Mouse (Mus musculus): Measurements from ENCODE around the gene Il31. TPM values are rescaled to one million over a fixed set of nuclear protein-coding genes. Genes with fewer than 3 reads are reported as not detected.
A peak's percentile ranks its signal among the peaks of the same experiment; 100 is the strongest.
"Not testable (repeated sequence)": the region's sequence is repeated elsewhere in the genome, so short reads cannot be mapped to it uniquely, and the experiment has no call there.

Gene Il31
- polyA plus RNA-seq, 1 experiment from 2014 or later: not detected

GRCm38 (mm10) chr5:123522166-123522565 lies 32.9 kb upstream of the Il31 start:
- Histone ChIP-seq H3K4me1 (ENCODE audit: control insufficient read depth, insufficient read depth, low read length) (peaks cover 4% of the 10 kb centered on the region; the same call in 1 of the 2 replicates), H3K9ac (ENCODE audit: low read depth, low read length) (no peak overlapping the region; the same call in 1 of the 2 replicates), H3K4me2 (replicated peaks; ENCODE audit: low read depth, low read length) (no peak overlapping the region), H3K36me3 (ENCODE audit: control insufficient read depth, insufficient read depth, low read length) (peaks cover 14% of the 10 kb centered on the region), H3K27ac (ENCODE audit: low read depth, low read length) (no peak overlapping the region), H3K27me3 (ENCODE audit: control insufficient read depth, insufficient read depth, low read length) (no peaks in the 10 kb centered on the region), H3K4me3 (ENCODE audit: low read length) (no peak overlapping the region), H3K9me3 (ENCODE audit: control insufficient read depth, low read length) (no peaks in the 10 kb centered on the region)
- 88% methylated on average over 1 of the region's 1 CpGs for WGBS
- no peak for ATAC-seq (ENCODE audit: low FRiP score, low TSS enrichment)

GRCm38 (mm10) chr5:123521621-123522020 lies 32.3 kb upstream of the Il31 start:
- peaks cover 4% of the 10 kb centered on the region; the same call in 1 of the 2 replicates for H3K4me1 ChIP-seq (ENCODE audit: control insufficient read depth, insufficient read depth, low read length)
- no peak overlapping the region for H3K4me2 ChIP-seq (replicated peaks; ENCODE audit: low read depth, low read length)
- H3K36me3 ChIP-seq (ENCODE audit: control insufficient read depth, insufficient read depth, low read length): peaks cover 18% of the 10 kb centered on the region
- H3K9me3 ChIP-seq (ENCODE audit: control insufficient read depth, low read length): no peaks in the 10 kb centered on the region
- 95% methylated on average over 1 of the region's 1 CpGs for WGBS
- no peak overlapping the region for H3K9ac ChIP-seq (ENCODE audit: low read depth, low read length)
- H3K4me3 ChIP-seq (ENCODE audit: low read length): no peak overlapping the region
- H3K27me3 ChIP-seq (ENCODE audit: control insufficient read depth, insufficient read depth, low read length): no peaks in the 10 kb centered on the region
- no peak overlapping the region for H3K27ac ChIP-seq (ENCODE audit: low read depth, low read length)
- no peak for ATAC-seq (ENCODE audit: low FRiP score, low TSS enrichment)

- H3K27me3 ChIP-seq (ENCODE audit: control insufficient read depth, insufficient read depth, low read length): no peaks in the 10 kb centered on the region
Measured at GRCm38 (mm10) chr5:123520666-123521065, 31.4 kb upstream of the Il31 start.

GRCm38 (mm10) chr5:123514871-123515270 lies 25.6 kb upstream of the Il31 start:
- peaks cover 36% of the 10 kb centered on the region for H3K36me3 ChIP-seq (ENCODE audit: control insufficient read depth, insufficient read depth, low read length)
- 90% methylated on average over 5 of the region's 5 CpGs for WGBS

More at GRCm38 (mm10) chr5:123520666-123521065, 31.4 kb upstream of the Il31 start:
- 74% methylated on average over 9 of the region's 9 CpGs for WGBS
- no peak for ATAC-seq (ENCODE audit: low FRiP score, low TSS enrichment)
- H3K36me3 ChIP-seq (ENCODE audit: control insufficient read depth, insufficient read depth, low read length): peaks cover 27% of the 10 kb centered on the region
- H3K9ac ChIP-seq (ENCODE audit: low read depth, low read length): no peak overlapping the region
- peaks cover 4% of the 10 kb centered on the region; the same call in 1 of the 2 replicates for H3K4me1 ChIP-seq (ENCODE audit: control insufficient read depth, insufficient read depth, low read length)
- H3K27ac ChIP-seq (ENCODE audit: low read depth, low read length): no peak overlapping the region
- H3K4me3 ChIP-seq (ENCODE audit: low read length): no peak overlapping the region
- H3K4me2 ChIP-seq (replicated peaks; ENCODE audit: low read depth, low read length): no peak overlapping the region
- H3K9me3 ChIP-seq (ENCODE audit: control insufficient read depth, low read length): no peaks in the 10 kb centered on the region

GRCm38 (mm10) chr5:123512102-123512501 lies 22.8 kb upstream of the Il31 start:
- WGBS: 71% methylated on average over 3 of the region's 3 CpGs
- H3K4me1 ChIP-seq (ENCODE audit: control insufficient read depth, insufficient read depth, low read length): no peaks in the 10 kb centered on the region
- no peaks in the 10 kb centered on the region for H3K9me3 ChIP-seq (ENCODE audit: control insufficient read depth, low read length)
- H3K4me2 ChIP-seq (replicated peaks; ENCODE audit: low read depth, low read length): no peak overlapping the region
- H3K27ac ChIP-seq (ENCODE audit: low read depth, low read length): no peak overlapping the region
- H3K9ac ChIP-seq (ENCODE audit: low read depth, low read length): no peak overlapping the region
- H3K4me3 ChIP-seq (ENCODE audit: low read length): no peak overlapping the region
- H3K27me3 ChIP-seq (ENCODE audit: control insufficient read depth, insufficient read depth, low read length): peaks cover 9% of the 10 kb centered on the region
- no peak for ATAC-seq (ENCODE audit: low FRiP score, low TSS enrichment)
- peaks cover 21% of the 10 kb centered on the region for H3K36me3 ChIP-seq (ENCODE audit: control insufficient read depth, insufficient read depth, low read length)

More at GRCm38 (mm10) chr5:123514871-123515270, 25.6 kb upstream of the Il31 start:
- H3K27ac ChIP-seq (ENCODE audit: low read depth, low read length): no peak overlapping the region
- ATAC-seq (ENCODE audit: low FRiP score, low TSS enrichment): no peak
- no peak overlapping the region for H3K4me2 ChIP-seq (replicated peaks; ENCODE audit: low read depth, low read length)
- H3K9me3 ChIP-seq (ENCODE audit: control insufficient read depth, low read length): no peaks in the 10 kb centered on the region
- H3K27me3 ChIP-seq (ENCODE audit: control insufficient read depth, insufficient read depth, low read length): no peaks in the 10 kb centered on the region; the same call in 1 of the 2 replicates
- H3K9ac ChIP-seq (ENCODE audit: low read depth, low read length): no peak overlapping the region
- no peak overlapping the region for H3K4me3 ChIP-seq (ENCODE audit: low read length)
- H3K4me1 ChIP-seq (ENCODE audit: control insufficient read depth, insufficient read depth, low read length): no peaks in the 10 kb centered on the region

- H3K9ac ChIP-seq (ENCODE audit: low read depth, low read length); ATAC-seq (ENCODE audit: low FRiP score, low TSS enrichment): not testable (repeated sequence)
Measured at GRCm38 (mm10) chr5:123511426-123511825, 22.1 kb upstream of the Il31 start.

GRCm38 (mm10) chr5:123510160-123510559 lies 20.9 kb upstream of the Il31 start, which contains the start of gene B3gnt4:
Gene B3gnt4 (plus strand): TSS chr5:123510460.
- no peak within 1 kb of the TSS for H3K4me2 ChIP-seq (replicated peaks; ENCODE audit: low read depth, low read length)
- no peak within 1 kb of the TSS for H3K9ac ChIP-seq (ENCODE audit: low read depth, low read length)
- peaks cover 4% of the 10 kb centered on the region; the same call in 1 of the 2 replicates for H3K36me3 ChIP-seq (ENCODE audit: control insufficient read depth, insufficient read depth, low read length)
- H3K4me3 ChIP-seq (ENCODE audit: low read length): no peak within 1 kb of the TSS
- H3K9me3 ChIP-seq (ENCODE audit: control insufficient read depth, low read length): no peaks in the 10 kb centered on the region
- H3K27ac ChIP-seq (ENCODE audit: low read depth, low read length): no peak within 1 kb of the TSS
- no peak for ATAC-seq (ENCODE audit: low FRiP score, low TSS enrichment)
- peaks cover 13% of the 10 kb centered on the region for H3K27me3 ChIP-seq (ENCODE audit: control insufficient read depth, insufficient read depth, low read length)
- H3K4me1 ChIP-seq (ENCODE audit: control insufficient read depth, insufficient read depth, low read length): no peaks in the 10 kb centered on the region
- 83% methylated on average over 5 of the region's 5 CpGs for WGBS

More at GRCm38 (mm10) chr5:123511426-123511825, 22.1 kb upstream of the Il31 start:
- H3K9me3 ChIP-seq (ENCODE audit: control insufficient read depth, low read length); H3K27ac ChIP-seq (ENCODE audit: low read depth, low read length); H3K4me3 ChIP-seq (ENCODE audit: low read length); H3K4me2 ChIP-seq (replicated peaks; ENCODE audit: low read depth, low read length); H3K4me1 ChIP-seq (ENCODE audit: control insufficient read depth, insufficient read depth, low read length): not testable (repeated sequence)
- 87% methylated on average over 3 of the region's 3 CpGs for WGBS
- H3K27me3 ChIP-seq (ENCODE audit: control insufficient read depth, insufficient read depth, low read length): peaks cover 13% of the 10 kb centered on the region
- peaks cover 17% of the 10 kb centered on the region for H3K36me3 ChIP-seq (ENCODE audit: control insufficient read depth, insufficient read depth, low read length)

GRCm38 (mm10) chr5:123508921-123509320 lies 19.6 kb upstream of the Il31 start:
- no peak overlapping the region for H3K27ac ChIP-seq (ENCODE audit: low read depth, low read length)
- H3K27me3 ChIP-seq (ENCODE audit: control insufficient read depth, insufficient read depth, low read length): peaks cover 14% of the 10 kb centered on the region
- WGBS: 8% methylated on average over 12 of the region's 12 CpGs

GRCm38 (mm10) chr5:123507936-123508723 lies 18.8 kb upstream of the Il31 start:
- peaks cover 16% of the 10 kb centered on the region for H3K27me3 ChIP-seq (ENCODE audit: control insufficient read depth, insufficient read depth, low read length)
- no peaks in the 10 kb centered on the region; the same call in 1 of the 2 replicates for H3K36me3 ChIP-seq (ENCODE audit: control insufficient read depth, insufficient read depth, low read length)
- peak overlapping the region; percentile 58; the same call in 1 of the 2 replicates for H3K9ac ChIP-seq (ENCODE audit: low read depth, low read length)
- under 1% methylated on average over 58 of the region's 59 CpGs for WGBS
- no peaks in the 10 kb centered on the region for H3K9me3 ChIP-seq (ENCODE audit: control insufficient read depth, low read length)
- peak overlapping the region; percentile 89 for H3K4me2 ChIP-seq (replicated peaks; ENCODE audit: low read depth, low read length)
- ATAC-seq (ENCODE audit: low FRiP score, low TSS enrichment): peak; percentile 94
- H3K27ac ChIP-seq (ENCODE audit: low read depth, low read length): no peak overlapping the region
- H3K4me3 ChIP-seq (ENCODE audit: low read length): peak overlapping the region; percentile 61
- H3K4me1 ChIP-seq (ENCODE audit: control insufficient read depth, insufficient read depth, low read length): no peaks in the 10 kb centered on the region

More at GRCm38 (mm10) chr5:123508921-123509320, 19.6 kb upstream of the Il31 start:
- H3K9ac ChIP-seq (ENCODE audit: low read depth, low read length): peak overlapping the region; percentile 58; the same call in 1 of the 2 replicates
- peak overlapping the region; percentile 89 for H3K4me2 ChIP-seq (replicated peaks; ENCODE audit: low read depth, low read length)
- no peak for ATAC-seq (ENCODE audit: low FRiP score, low TSS enrichment)
- H3K36me3 ChIP-seq (ENCODE audit: control insufficient read depth, insufficient read depth, low read length): peaks cover 2% of the 10 kb centered on the region; the same call in 1 of the 2 replicates
- H3K9me3 ChIP-seq (ENCODE audit: control insufficient read depth, low read length): no peaks in the 10 kb centered on the region
- H3K4me1 ChIP-seq (ENCODE audit: control insufficient read depth, insufficient read depth, low read length): no peaks in the 10 kb centered on the region
- peak overlapping the region; percentile 61 for H3K4me3 ChIP-seq (ENCODE audit: low read length)
